Mouse (Mus musculus): ENCODE results near the gene Gna14.

- no peak for TF ChIP-seq EP300 (IDR thresholded peaks at IDR 0.05; ENCODE audit: insufficient read depth, low read depth, low read length)
- TF ChIP-seq POLR2A (IDR thresholded peaks at IDR 0.05; ENCODE audit: insufficient read depth, low read length) = no peak
Measured at GRCm38 (mm10) chr19:16514201-16514600, 78.6 kb downstream of the Gna14 start.
